Mouse (Mus musculus): ENCODE results near the gene Tor1aip1. TPM values are rescaled to one million over a fixed set of nuclear protein-coding genes. Genes with fewer than 3 reads are reported as not detected.

The Tor1aip1 gene
- polyA plus RNA-seq, 1 experiment, result 16.5 TPM

DNA sequence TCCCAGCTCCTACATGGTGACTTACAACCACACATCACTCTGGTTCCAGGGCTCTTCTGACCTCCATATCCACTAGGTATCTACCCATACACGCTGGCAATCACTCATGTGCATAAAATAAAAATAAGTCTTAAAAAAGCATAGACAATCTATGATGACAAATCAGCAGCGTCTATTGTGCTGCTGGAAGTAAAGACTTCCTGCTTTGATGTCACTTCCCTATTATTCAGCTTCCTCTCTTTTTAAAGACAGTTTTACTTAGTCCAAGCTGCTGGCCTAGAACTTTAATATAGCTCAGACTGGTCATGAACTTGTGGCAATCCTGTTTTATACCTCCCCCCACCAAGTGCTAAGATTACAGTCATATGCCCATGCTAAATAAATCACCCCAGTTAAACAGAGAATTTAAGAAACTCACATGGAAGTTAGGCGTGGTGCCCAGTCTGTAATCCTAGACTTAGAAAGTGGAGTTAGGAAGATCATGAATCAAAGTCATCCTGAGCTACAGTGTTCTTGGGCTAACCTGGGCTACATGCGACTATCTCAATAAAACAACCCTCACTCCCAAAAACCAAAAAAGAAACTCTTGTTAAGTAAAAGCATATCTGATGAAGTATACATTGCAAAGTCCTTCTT is 7.8 kb downstream of the Tor1aip1 start:
- no peak overlapping the region for H3ac ChIP-seq (ENCODE audit: control insufficient read depth, insufficient read length, low read depth)
- H3K79me2 ChIP-seq (ENCODE audit: control insufficient read depth, insufficient read depth), result peaks cover 4% of the 10 kb centered on the region
- peaks cover 57% of the 10 kb centered on the region for H3K36me3 ChIP-seq (ENCODE audit: control insufficient read depth, insufficient read depth)
- TF ChIP-seq FOSL1 (IDR thresholded peaks at IDR 0.05; ENCODE audit: insufficient read depth, low read length, poor library complexity, severe bottlenecking) (no peak), USF1 (IDR thresholded peaks at IDR 0.05; ENCODE audit: low read depth) (no peak), MYOD1 (IDR thresholded peaks at IDR 0.05; ENCODE audit: control insufficient read depth, insufficient read length, low read depth) (no peak), CTCF (IDR thresholded peaks at IDR 0.05; ENCODE audit: control insufficient read depth, insufficient read depth, insufficient read length) (no peak), CEBPB (IDR thresholded peaks at IDR 0.05; ENCODE audit: low read depth) (no peak), MYOG (IDR thresholded peaks at IDR 0.05; ENCODE audit: control insufficient read depth, extremely low read depth, insufficient read length) (no peak), MAX (IDR thresholded peaks at IDR 0.05) (no peak)
- H3K4me3 ChIP-seq (ENCODE audit: insufficient read depth, poor library complexity, severe bottlenecking), result no peak overlapping the region
- peaks cover under 1% of the 10 kb centered on the region for H3K79me3 ChIP-seq (ENCODE audit: low read depth)
- no peaks in the 10 kb centered on the region for H3K27me3 ChIP-seq (ENCODE audit: control insufficient read depth, insufficient read depth, insufficient read length)

DNA sequence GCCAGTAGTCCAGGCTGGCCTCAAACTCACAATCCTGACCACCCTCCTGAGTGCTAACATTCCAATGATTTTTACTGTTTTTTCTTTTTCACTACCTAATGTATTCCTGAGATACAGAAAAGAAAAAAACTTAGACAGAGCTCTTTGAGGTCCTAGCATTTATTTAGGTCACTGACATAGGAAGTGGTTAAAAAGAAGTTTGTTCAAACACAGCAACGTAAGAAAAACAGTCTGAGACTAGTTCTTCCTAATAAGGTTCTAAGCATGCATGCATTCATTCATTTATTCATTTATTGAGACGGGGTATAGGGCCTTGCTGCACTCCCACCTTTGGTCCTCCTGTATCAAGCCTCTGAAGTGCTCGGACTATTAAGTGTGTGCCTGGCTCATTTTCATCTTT is 8.4 kb downstream of the Tor1aip1 start:
- Histone ChIP-seq H3K27me3 (ENCODE audit: control insufficient read depth, insufficient read depth, insufficient read length) (no peaks in the 10 kb centered on the region), H3K36me3 (ENCODE audit: control insufficient read depth, insufficient read depth) (peaks cover 61% of the 10 kb centered on the region), H3K79me3 (ENCODE audit: low read depth) (no peaks in the 10 kb centered on the region), H3K4me3 (ENCODE audit: insufficient read depth, poor library complexity, severe bottlenecking) (no peak overlapping the region), H3ac (ENCODE audit: control insufficient read depth, insufficient read length, low read depth) (no peak overlapping the region), H3K79me2 (ENCODE audit: control insufficient read depth, insufficient read depth) (no peaks in the 10 kb centered on the region)
- TF ChIP-seq MYOD1 (IDR thresholded peaks at IDR 0.05; ENCODE audit: control insufficient read depth, insufficient read length, low read depth), result no peak

DNA sequence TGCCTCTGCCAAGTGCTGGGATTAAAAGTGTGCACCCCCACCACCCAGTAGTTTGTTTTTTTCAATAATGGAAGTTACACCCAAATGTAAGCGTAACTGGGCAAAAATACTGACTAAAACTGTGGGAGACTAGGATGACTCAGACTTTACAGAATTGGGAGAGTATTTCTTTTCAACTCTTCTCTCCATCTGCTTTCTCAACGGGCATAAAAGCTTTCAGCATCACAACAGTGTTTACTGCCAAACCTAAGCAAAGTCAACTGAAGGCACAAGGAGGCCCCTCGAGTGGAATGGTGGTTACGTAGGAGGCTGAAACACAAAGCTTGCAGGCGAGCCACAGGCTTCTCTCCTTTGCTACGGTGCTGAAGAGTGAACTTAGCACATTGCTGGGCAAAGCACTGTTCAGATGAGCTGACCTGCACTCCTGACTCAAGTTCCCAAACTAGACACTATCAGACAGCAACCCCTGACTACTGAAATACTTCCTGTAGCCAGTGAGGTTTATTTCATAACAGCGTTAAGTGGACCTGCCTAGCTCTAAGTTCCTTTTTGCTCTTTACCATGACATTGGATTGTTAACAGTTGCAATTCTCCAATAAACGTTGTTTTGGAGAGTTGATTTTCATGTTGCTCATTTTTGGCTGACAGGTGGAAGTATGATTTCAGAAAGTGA is 11.3 kb downstream of the Tor1aip1 start:
- no peak overlapping the region for H3ac ChIP-seq (ENCODE audit: control insufficient read depth, insufficient read length, low read depth)
- H3K4me3 ChIP-seq (ENCODE audit: insufficient read depth, poor library complexity, severe bottlenecking), result no peak overlapping the region
- TF ChIP-seq CTCF (IDR thresholded peaks at IDR 0.05; ENCODE audit: control insufficient read depth, insufficient read depth, insufficient read length) (no peak), MYOD1 (IDR thresholded peaks at IDR 0.05; ENCODE audit: control insufficient read depth, insufficient read length, low read depth) (no peak), CEBPB (IDR thresholded peaks at IDR 0.05; ENCODE audit: low read depth) (no peak), MAX (IDR thresholded peaks at IDR 0.05) (no peak), USF1 (IDR thresholded peaks at IDR 0.05; ENCODE audit: low read depth) (no peak), MYOG (IDR thresholded peaks at IDR 0.05; ENCODE audit: control insufficient read depth, extremely low read depth, insufficient read length) (no peak), FOSL1 (IDR thresholded peaks at IDR 0.05; ENCODE audit: insufficient read depth, low read length, poor library complexity, severe bottlenecking) (no peak)
- H3K79me2 ChIP-seq (ENCODE audit: control insufficient read depth, insufficient read depth), result no peaks in the 10 kb centered on the region
- H3K27me3 ChIP-seq (ENCODE audit: control insufficient read depth, insufficient read depth, insufficient read length), result no peaks in the 10 kb centered on the region
- no peaks in the 10 kb centered on the region for H3K79me3 ChIP-seq (ENCODE audit: low read depth)
- H3K36me3 ChIP-seq (ENCODE audit: control insufficient read depth, insufficient read depth), result peaks cover 62% of the 10 kb centered on the region

DNA sequence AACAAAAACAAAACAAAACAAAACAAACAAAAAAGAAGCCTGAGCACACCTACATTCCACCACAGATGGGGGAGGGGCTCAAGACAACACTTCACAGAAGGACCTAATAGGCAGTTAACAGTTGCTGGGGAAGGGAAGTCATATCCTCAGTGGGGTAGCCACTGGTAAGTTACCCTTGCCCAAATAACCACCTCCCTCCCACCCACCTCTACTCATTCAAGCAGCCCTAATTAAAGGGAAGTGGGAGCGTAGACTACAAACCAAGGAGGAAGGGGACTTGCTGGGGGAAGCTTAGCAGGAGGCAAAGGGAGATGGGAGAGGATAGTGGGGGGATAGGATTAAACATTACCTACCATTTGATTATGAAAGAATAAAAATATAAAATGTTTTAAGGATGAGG is 15.9 kb downstream of the Tor1aip1 start:
- Histone ChIP-seq H3K36me3 (ENCODE audit: control insufficient read depth, insufficient read depth) (peaks cover 56% of the 10 kb centered on the region), H3K79me3 (ENCODE audit: low read depth) (no peaks in the 10 kb centered on the region), H3K79me2 (ENCODE audit: control insufficient read depth, insufficient read depth) (no peaks in the 10 kb centered on the region), H3ac (ENCODE audit: control insufficient read depth, insufficient read length, low read depth) (no peak overlapping the region), H3K4me3 (ENCODE audit: insufficient read depth, poor library complexity, severe bottlenecking) (no peak overlapping the region), H3K27me3 (ENCODE audit: control insufficient read depth, insufficient read depth, insufficient read length) (no peaks in the 10 kb centered on the region)
- no peak for TF ChIP-seq MYOG (IDR thresholded peaks at IDR 0.05; ENCODE audit: control insufficient read depth, extremely low read depth, insufficient read length)
- no peak for TF ChIP-seq FOSL1 (IDR thresholded peaks at IDR 0.05; ENCODE audit: insufficient read depth, low read length, poor library complexity, severe bottlenecking)
- TF ChIP-seq CEBPB (IDR thresholded peaks at IDR 0.05; ENCODE audit: low read depth), result no peak
- TF ChIP-seq CTCF (IDR thresholded peaks at IDR 0.05; ENCODE audit: control insufficient read depth, insufficient read depth, insufficient read length), result no peak
- TF ChIP-seq MAX (IDR thresholded peaks at IDR 0.05), result no peak
- no peak for TF ChIP-seq MYOD1 (IDR thresholded peaks at IDR 0.05; ENCODE audit: control insufficient read depth, insufficient read length, low read depth)
- TF ChIP-seq USF1 (IDR thresholded peaks at IDR 0.05; ENCODE audit: low read depth), result no peak

DNA sequence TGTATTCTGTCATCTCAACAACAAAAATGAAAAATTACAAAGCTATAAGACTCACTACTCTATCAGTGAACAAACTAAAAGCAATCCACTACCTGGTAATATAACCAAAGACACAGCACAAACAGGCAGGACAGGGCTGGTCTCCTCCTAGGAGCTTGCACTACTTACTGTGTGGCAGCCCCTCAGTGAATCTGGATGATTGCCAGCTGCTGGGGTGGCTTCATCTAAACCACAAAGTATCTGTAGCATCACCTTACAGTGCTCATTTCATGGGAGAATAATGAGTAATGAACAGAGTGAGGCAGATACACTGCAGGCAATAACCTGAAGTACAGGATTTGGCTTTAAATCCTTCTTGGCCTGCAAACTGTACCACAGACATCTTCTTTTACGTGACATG is 16.5 kb downstream of the Tor1aip1 start:
- no peak overlapping the region for H3K4me3 ChIP-seq (ENCODE audit: insufficient read depth, poor library complexity, severe bottlenecking)
- H3ac ChIP-seq (ENCODE audit: control insufficient read depth, insufficient read length, low read depth), result no peak overlapping the region
- H3K27me3 ChIP-seq (ENCODE audit: control insufficient read depth, insufficient read depth, insufficient read length), result no peaks in the 10 kb centered on the region
- H3K79me3 ChIP-seq (ENCODE audit: low read depth), result no peaks in the 10 kb centered on the region
- H3K79me2 ChIP-seq (ENCODE audit: control insufficient read depth, insufficient read depth), result no peaks in the 10 kb centered on the region
- TF ChIP-seq FOSL1 (IDR thresholded peaks at IDR 0.05; ENCODE audit: insufficient read depth, low read length, poor library complexity, severe bottlenecking) (no peak), CEBPB (IDR thresholded peaks at IDR 0.05; ENCODE audit: low read depth) (no peak), CTCF (IDR thresholded peaks at IDR 0.05; ENCODE audit: control insufficient read depth, insufficient read depth, insufficient read length) (no peak), USF1 (IDR thresholded peaks at IDR 0.05; ENCODE audit: low read depth) (no peak), MYOG (IDR thresholded peaks at IDR 0.05; ENCODE audit: control insufficient read depth, extremely low read depth, insufficient read length) (no peak), MAX (IDR thresholded peaks at IDR 0.05) (no peak), MYOD1 (IDR thresholded peaks at IDR 0.05; ENCODE audit: control insufficient read depth, insufficient read length, low read depth) (no peak)
- peaks cover 58% of the 10 kb centered on the region for H3K36me3 ChIP-seq (ENCODE audit: control insufficient read depth, insufficient read depth)
